Mouse (Mus musculus) layer of hippocampus, adult 11-12 months (tissue): ENCODE data around the gene Olfr923.
"Not testable (repeated sequence)": the region's sequence is repeated elsewhere in the genome, so short reads cannot be mapped to it uniquely, and the experiment has no call there.

Source experiments
- DNase-seq: peaks from one replicate; pipeline ENCODE4 v3.0.0; 2022; ENCODE audit warnings: low spot score

The Olfr923 gene

DNA sequence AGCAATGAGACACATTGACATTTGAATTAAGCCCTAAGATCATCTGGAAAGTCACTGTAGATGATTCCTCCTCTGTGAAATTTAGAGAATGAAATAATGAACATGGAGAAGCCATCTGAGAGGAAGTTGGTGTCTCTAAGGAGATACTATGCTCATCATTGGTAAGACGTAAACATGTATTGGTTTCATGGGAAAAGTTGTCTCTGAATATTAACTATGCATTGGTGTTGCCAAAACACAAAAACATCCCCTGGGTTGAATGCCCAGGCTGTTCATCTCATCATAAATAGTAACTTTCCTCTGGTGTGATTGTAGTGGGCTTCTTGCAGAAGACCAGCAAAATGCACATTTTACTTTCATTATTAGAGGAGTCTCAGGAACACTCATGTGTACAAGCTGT is at the start of gene Olfr923:
Olfr923 (plus strand) TSS at position 301 of the 400 bp plus-strand sequence.
- no peak for DNase-seq

DNA sequence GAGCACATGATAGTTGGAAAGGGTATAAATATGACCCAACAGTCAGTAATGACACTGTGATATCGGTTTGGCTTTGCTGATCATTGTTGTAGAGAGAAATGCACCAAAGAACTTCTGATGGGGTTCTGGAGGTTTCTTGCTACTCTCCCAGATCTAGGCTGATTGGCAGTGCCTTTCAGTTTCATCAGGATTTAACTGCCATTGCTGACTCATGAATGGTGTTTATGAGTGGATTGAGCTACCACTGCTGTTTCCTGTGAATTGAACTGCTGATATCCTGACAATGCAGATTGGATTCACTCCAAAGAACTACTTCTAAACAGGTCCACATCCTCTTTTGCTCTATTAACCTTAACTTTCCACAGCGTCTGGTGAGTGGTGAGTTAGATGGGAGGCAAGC is 33.7 kb upstream of the Olfr923 start:
- DNase-seq: no peak

- peak; percentile 4 for DNase-seq
Observed at GRCm38 (mm10) chr9:38805696-38806095, 20.6 kb upstream of the Olfr923 start.

DNA sequence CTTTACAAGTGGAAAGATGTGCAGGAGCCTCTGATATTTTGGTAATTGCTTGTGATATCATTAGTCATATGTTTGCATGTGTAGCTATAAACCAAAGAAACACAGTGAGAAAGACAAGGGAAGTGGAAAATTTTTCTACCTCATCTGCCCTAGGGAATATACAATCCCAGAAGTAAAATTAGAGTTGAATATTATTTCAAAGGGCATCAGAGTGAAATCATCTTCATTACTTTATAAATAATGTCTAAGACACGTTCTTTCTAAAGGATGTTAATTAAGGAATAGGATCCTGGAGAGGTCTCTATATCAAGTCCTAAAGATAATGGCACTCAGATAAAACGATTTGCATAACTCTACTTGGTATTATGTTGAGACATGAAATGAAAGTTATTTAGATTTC is 12.0 kb upstream of the Olfr923 start, which contains the start of gene Olfr922:
Olfr922 (plus strand) TSS at position 301 of the 400 bp plus-strand sequence.
- no peak for DNase-seq

GRCm38 (mm10) chr9:38815458-38815986 is 10.8 kb upstream of the Olfr923 start:
- no peak for DNase-seq

- DNase-seq: no peak
Observed at GRCm38 (mm10) chr9:38833027-38833426, 6.7 kb downstream of the Olfr923 start.

DNA sequence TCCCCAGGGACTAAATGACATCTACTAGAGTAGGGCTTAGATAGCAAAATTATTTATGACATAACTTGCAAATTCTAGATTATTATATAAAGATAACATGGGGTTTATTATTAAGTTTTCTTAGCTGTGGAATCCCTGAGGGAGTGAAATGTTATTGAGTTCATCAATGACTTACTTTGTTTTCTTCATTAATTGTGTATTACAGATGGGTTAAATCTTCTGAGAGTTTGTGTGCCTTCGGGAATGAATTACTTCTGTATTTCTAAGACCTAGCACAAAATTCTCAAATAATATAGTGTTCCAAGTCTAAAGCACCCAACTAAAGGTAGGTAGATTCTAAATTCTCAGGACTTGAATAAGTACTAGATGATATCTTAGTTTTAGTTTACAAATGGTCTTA is 17.8 kb downstream of the Olfr923 start, which contains the start of gene Olfr924:
Olfr924 (plus strand) TSS at position 301 of the 400 bp plus-strand sequence.
- DNase-seq: no peak

DNA sequence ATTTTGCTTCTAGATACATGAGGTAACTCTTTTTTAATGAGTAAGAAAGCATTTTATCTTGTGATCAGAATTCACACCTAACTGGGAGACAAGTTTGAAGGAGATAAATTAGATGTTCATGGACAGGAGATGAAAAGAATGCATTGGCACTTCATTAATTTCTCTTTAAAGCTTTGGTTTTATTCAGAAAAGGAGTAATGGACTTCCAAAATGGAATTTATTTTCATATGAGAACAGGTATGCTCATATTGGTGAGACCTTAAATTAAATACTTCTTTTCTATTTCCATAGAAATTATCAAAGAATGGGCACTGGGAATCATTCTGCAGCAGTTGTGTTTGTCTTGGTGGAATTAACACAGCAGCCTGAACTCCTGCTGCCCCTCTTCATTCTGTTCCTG is 28.4 kb downstream of the Olfr923 start, which contains the start of gene Olfr26:
Olfr26 (plus strand) TSS at position 301 of the 400 bp plus-strand sequence.
- DNase-seq: no peak

DNA sequence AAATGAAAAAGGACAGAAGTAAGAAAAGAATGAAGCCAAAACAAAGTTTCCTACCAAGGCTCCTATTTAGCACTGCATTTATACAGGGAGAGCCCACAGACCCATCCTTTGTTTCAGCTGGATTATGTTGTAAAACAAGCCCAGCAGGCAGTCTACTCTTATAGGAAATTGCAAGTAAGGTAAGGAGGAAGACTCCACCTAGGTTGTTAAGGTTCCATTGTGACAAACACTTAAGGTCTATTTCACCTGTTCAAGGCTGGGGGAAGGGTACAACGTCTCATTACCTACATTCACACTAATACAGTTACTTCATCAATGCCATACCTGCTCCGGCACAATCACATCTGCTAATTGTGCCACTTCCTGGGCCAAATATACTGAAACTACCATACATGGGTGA is 48.5 kb downstream of the Olfr923 start:
- not testable (repeated sequence) for DNase-seq

DNA sequence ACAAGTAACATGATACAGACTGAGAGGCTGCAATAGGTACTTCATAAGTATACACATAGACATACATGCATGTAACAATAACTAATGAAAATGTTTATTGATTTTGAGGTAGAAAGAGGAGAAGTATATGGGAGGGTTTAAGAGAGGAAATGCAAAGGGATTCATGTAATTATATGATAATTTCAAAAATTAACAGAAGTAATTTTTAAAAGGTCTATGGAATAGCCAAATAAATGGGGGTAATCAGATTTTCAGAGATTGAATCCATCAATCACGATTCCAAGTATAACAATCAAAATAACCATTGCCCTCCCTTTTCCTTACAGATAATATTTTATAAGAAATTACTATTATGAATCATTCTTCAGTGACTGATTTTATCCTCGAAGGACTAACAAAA is 50.5 kb downstream of the Olfr923 start, which contains the start of gene Olfr926:
Olfr926 (plus strand) TSS at position 301 of the 400 bp plus-strand sequence.
- DNase-seq: no peak
